In genomic region chr3:85186661-85187076, GRCm38 (mm10) we compare ENCODE assay signal across 7 mouse cellular contexts.
DNase-seq lines count a peak whose midpoint lies in the region; ATAC-seq and TF ChIP-seq lines count a peak whose summit lies in the region.

No protein-coding gene starts in this region.

- H3K27ac ChIP-seq in ES-Bruce4 (ENCODE audit: insufficient read depth, low read length), result no peak overlapping the region
- peak overlapping the region; percentile 29 for H3K27ac ChIP-seq in forebrain, postnatal 0 days (ENCODE audit: low read depth, low read length)
- no peak overlapping the region for H3K27ac ChIP-seq in lung, embryonic 16.5 days (ENCODE audit: low read length)
- H3K27ac ChIP-seq in liver, embryonic 12.5 days, result no peak overlapping the region

- no peak for TF ChIP-seq CTCF in ES-Bruce4 (IDR thresholded peaks at IDR 0.05; ENCODE audit: low read depth, low read length)
- TF ChIP-seq CTCF in forebrain, postnatal 0 days (IDR thresholded peaks at IDR 0.05; ENCODE audit: low read depth), result no peak

- H3K4me1 ChIP-seq in ES-Bruce4 (ENCODE audit: control insufficient read depth, insufficient read depth, low read length), result no peaks in the 10 kb centered on the region
- H3K4me1 ChIP-seq in forebrain, postnatal 0 days (ENCODE audit: insufficient read depth), result peaks cover 11% of the 10 kb centered on the region; the same call in 1 of the 2 replicates
- H3K4me1 ChIP-seq in lung, embryonic 16.5 days (replicated peaks; ENCODE audit: control insufficient read depth, insufficient read depth, low read length), result peaks cover 15% of the 10 kb centered on the region
- H3K4me1 ChIP-seq in liver, embryonic 12.5 days, result 0 out of 2 replicates have a peak, but pooled peaks cover 3% of the 10 kb centered on the region

- H3K36me3 ChIP-seq in ES-Bruce4 (ENCODE audit: control insufficient read depth, insufficient read depth, low read length, poor library complexity, severe bottlenecking), result no peaks in the 10 kb centered on the region
- no peaks in the 10 kb centered on the region for H3K36me3 ChIP-seq in forebrain, postnatal 0 days (ENCODE audit: insufficient read depth)
- no peaks in the 10 kb centered on the region for H3K36me3 ChIP-seq in lung, embryonic 16.5 days (ENCODE audit: control insufficient read depth, insufficient read depth, low read length)
- no peaks in the 10 kb centered on the region for H3K36me3 ChIP-seq in liver, embryonic 12.5 days

- H3K4me2 ChIP-seq in forebrain, postnatal 0 days (ENCODE audit: low read depth), result peak overlapping the region; percentile 52
- peak overlapping the region; percentile 39 for H3K4me2 ChIP-seq in lung, embryonic 16.5 days (ENCODE audit: low read depth, low read length)
- H3K4me2 ChIP-seq in liver, embryonic 12.5 days, result no peak overlapping the region

- no peak overlapping the region for H3K9ac ChIP-seq in ES-Bruce4 (ENCODE audit: low read depth, poor library complexity, severe bottlenecking)
- H3K9ac ChIP-seq in forebrain, postnatal 0 days, result peak overlapping the region; percentile 47
- peak overlapping the region; percentile 3; the same call in 1 of the 2 replicates for H3K9ac ChIP-seq in lung, embryonic 16.5 days (ENCODE audit: low read length)
- H3K9ac ChIP-seq in liver, embryonic 12.5 days, result no peak overlapping the region

- peak overlapping the region; percentile 58 for H3K4me3 ChIP-seq in ES-Bruce4 (ENCODE audit: low read depth, low read length)
- peak overlapping the region; percentile 19; the same call in 1 of the 2 replicates for H3K4me3 ChIP-seq in forebrain, postnatal 0 days (ENCODE audit: low read depth, low read length)
- no peak overlapping the region for H3K4me3 ChIP-seq in lung, embryonic 16.5 days (ENCODE audit: low read length)
- no peak overlapping the region for H3K4me3 ChIP-seq in liver, embryonic 12.5 days

- WGBS in forebrain, postnatal 0 days, result 11% methylated on average over 19 of the region's 19 CpGs
- 29% methylated on average over 19 of the region's 19 CpGs for WGBS in lung, embryonic 16.5 days
- WGBS in liver, embryonic 12.5 days (ENCODE audit: insufficient replicate concordance), result 55% methylated on average over 19 of the region's 19 CpGs

- no peak for TF ChIP-seq POLR2A in ES-Bruce4 (IDR thresholded peaks at IDR 0.05; ENCODE audit: insufficient read depth, low read length)

- peak; percentile 70 for ATAC-seq in forebrain, postnatal 0 days
- ATAC-seq in lung, embryonic 16.5 days (ENCODE audit: low read depth), result peak; percentile 21; the same call in 1 of the 2 replicates
- no peak for ATAC-seq in liver, embryonic 12.5 days

- H3K9me3 ChIP-seq in ES-Bruce4 (replicated peaks; ENCODE audit: control insufficient read depth, insufficient read depth, low read length, poor library complexity, severe bottlenecking), result no peaks in the 10 kb centered on the region
- no peaks in the 10 kb centered on the region for H3K9me3 ChIP-seq in forebrain, postnatal 0 days (ENCODE audit: low read length)
- H3K9me3 ChIP-seq in lung, embryonic 16.5 days (ENCODE audit: control insufficient read depth, low read length), result no peaks in the 10 kb centered on the region
- H3K9me3 ChIP-seq in liver, embryonic 12.5 days (replicated peaks), result no peaks in the 10 kb centered on the region

- no peak for TF ChIP-seq EP300 in ES-Bruce4 (IDR thresholded peaks at IDR 0.05; ENCODE audit: insufficient read depth, low read depth, low read length)

- DNase-seq in brain, adult 2 months (ENCODE audit: low read depth, low spot score), result peak; percentile 89
- peak; percentile 65 for DNase-seq in forebrain, postnatal 0 days
- peak; percentile 9 to 39 for DNase-seq in kidney, postnatal 25 days
- peak; percentile 65 for DNase-seq in right cerebral cortex, postnatal 4 days

- H3K27me3 ChIP-seq in ES-Bruce4 (ENCODE audit: control insufficient read depth, insufficient read depth, low read length, poor library complexity, severe bottlenecking), result no peaks in the 10 kb centered on the region
- H3K27me3 ChIP-seq in forebrain, postnatal 0 days (ENCODE audit: insufficient read depth, low read length), result no peaks in the 10 kb centered on the region
- H3K27me3 ChIP-seq in lung, embryonic 16.5 days (ENCODE audit: control insufficient read depth, insufficient read depth, low read depth, low read length), result no peaks in the 10 kb centered on the region
- no peaks in the 10 kb centered on the region for H3K27me3 ChIP-seq in liver, embryonic 12.5 days (replicated peaks)

Comparison
In these comparisons a context has a peak if more than half of its experiments do, and no peak if none do; other contexts are left out.
1. H3K4me3 ChIP-seq: peak in ES-Bruce4 (single experiment) and forebrain, postnatal 0 days (single experiment); none in lung, embryonic 16.5 days (single experiment) and liver, embryonic 12.5 days (single experiment).
2. H3K9ac ChIP-seq: peak in forebrain, postnatal 0 days (single experiment) and lung, embryonic 16.5 days (single experiment); none in ES-Bruce4 (single experiment) and liver, embryonic 12.5 days (single experiment).
3. DNase-seq: peak in every context shown above with its lines; median percentile 89 in brain, adult 2 months; 65 in forebrain, postnatal 0 days; 65 in right cerebral cortex, postnatal 4 days; 24 in kidney, postnatal 25 days.